Mouse (Mus musculus): Measurements from ENCODE around the gene Col5a1. TPM values are rescaled to one million over a fixed set of nuclear protein-coding genes. Genes with fewer than 3 reads are reported as not detected.

Gene Col5a1
- polyA plus RNA-seq, 1 experiment, result 12.3 TPM

- Histone ChIP-seq H3K27ac (ENCODE audit: insufficient read depth, low read depth, low read length) (no peak overlapping the region), H3K4me1 (ENCODE audit: control insufficient read depth, insufficient read depth, insufficient read length, low read length) (no peaks in the 10 kb centered on the region), H3K36me3 (ENCODE audit: control insufficient read depth, insufficient read depth, low read length) (no peaks in the 10 kb centered on the region), H3K4me3 (ENCODE audit: low read depth, low read length) (no peak overlapping the region), H3K27me3 (ENCODE audit: control insufficient read depth, insufficient read depth, low read length) (no peaks in the 10 kb centered on the region)
- 72% methylated on average over 14 of the region's 14 CpGs for WGBS
- TF ChIP-seq CTCF (IDR thresholded peaks at IDR 0.05; ENCODE audit: extremely low read depth, insufficient read length, insufficient replicate concordance, low read depth, low read length) (no peak), POLR2A (IDR thresholded peaks at IDR 0.05; ENCODE audit: low read depth, low read length) (no peak)
Measured at GRCm38 (mm10) chr2:28038391-28039096, 152.3 kb downstream of the Col5a1 start.

DNA sequence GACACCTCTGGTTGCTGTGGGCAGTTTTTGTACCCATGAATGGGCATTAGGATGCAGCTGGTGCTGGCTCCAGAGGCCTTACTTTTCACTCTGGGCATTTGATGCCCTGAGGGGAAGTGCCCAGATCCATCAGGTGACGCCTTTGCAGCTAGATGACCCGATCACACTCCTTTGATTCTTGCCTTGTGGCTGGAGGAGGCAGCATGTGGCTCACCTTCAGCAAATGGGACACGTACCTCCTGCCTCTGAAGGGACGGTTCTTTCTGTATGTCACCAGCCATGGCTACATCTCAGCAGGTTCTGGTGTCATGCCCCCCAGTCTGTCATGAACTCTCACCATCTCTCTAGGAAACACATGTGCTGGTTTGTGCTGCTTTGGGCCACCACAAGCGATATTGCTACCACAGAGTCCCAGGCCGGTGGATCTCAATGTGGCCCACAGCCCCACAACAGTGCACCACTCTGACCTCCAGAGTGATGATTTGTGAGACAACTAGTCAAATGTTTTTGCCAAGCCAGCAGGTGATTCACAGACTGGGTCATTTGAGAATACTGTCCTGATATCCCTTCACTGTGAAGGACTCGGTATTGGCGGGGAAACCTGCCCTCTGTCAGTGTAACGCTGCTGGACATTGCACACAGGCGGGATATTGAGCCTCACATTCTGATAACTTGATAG is 153.6 kb downstream of the Col5a1 start:
- no peak overlapping the region for H3K4me3 ChIP-seq (ENCODE audit: low read depth, low read length)
- H3K27me3 ChIP-seq (ENCODE audit: control insufficient read depth, insufficient read depth, low read length), result no peaks in the 10 kb centered on the region
- H3K27ac ChIP-seq (ENCODE audit: insufficient read depth, low read depth, low read length), result no peak overlapping the region
- H3K4me1 ChIP-seq (ENCODE audit: control insufficient read depth, insufficient read depth, insufficient read length, low read length), result no peaks in the 10 kb centered on the region
- no peaks in the 10 kb centered on the region for H3K36me3 ChIP-seq (ENCODE audit: control insufficient read depth, insufficient read depth, low read length)
- TF ChIP-seq CTCF (IDR thresholded peaks at IDR 0.05; ENCODE audit: extremely low read depth, insufficient read length, insufficient replicate concordance, low read depth, low read length), result no peak
- no peak for TF ChIP-seq POLR2A (IDR thresholded peaks at IDR 0.05; ENCODE audit: low read depth, low read length)
- 87% methylated on average over 10 of the region's 10 CpGs for WGBS

GRCm38 (mm10) chr2:28040466-28040865 is 154.2 kb downstream of the Col5a1 start:
- H3K36me3 ChIP-seq (ENCODE audit: control insufficient read depth, insufficient read depth, low read length), result no peaks in the 10 kb centered on the region
- WGBS, result 98% methylated on average over 1 of the region's 1 CpGs
- H3K27me3 ChIP-seq (ENCODE audit: control insufficient read depth, insufficient read depth, low read length), result no peaks in the 10 kb centered on the region
- H3K4me3 ChIP-seq (ENCODE audit: low read depth, low read length), result no peak overlapping the region
- H3K27ac ChIP-seq (ENCODE audit: insufficient read depth, low read depth, low read length), result no peak overlapping the region
- no peaks in the 10 kb centered on the region for H3K4me1 ChIP-seq (ENCODE audit: control insufficient read depth, insufficient read depth, insufficient read length, low read length)
- no peak for TF ChIP-seq POLR2A (IDR thresholded peaks at IDR 0.05; ENCODE audit: low read depth, low read length)
- no peak for TF ChIP-seq CTCF (IDR thresholded peaks at IDR 0.05; ENCODE audit: extremely low read depth, insufficient read length, insufficient replicate concordance, low read depth, low read length)

DNA sequence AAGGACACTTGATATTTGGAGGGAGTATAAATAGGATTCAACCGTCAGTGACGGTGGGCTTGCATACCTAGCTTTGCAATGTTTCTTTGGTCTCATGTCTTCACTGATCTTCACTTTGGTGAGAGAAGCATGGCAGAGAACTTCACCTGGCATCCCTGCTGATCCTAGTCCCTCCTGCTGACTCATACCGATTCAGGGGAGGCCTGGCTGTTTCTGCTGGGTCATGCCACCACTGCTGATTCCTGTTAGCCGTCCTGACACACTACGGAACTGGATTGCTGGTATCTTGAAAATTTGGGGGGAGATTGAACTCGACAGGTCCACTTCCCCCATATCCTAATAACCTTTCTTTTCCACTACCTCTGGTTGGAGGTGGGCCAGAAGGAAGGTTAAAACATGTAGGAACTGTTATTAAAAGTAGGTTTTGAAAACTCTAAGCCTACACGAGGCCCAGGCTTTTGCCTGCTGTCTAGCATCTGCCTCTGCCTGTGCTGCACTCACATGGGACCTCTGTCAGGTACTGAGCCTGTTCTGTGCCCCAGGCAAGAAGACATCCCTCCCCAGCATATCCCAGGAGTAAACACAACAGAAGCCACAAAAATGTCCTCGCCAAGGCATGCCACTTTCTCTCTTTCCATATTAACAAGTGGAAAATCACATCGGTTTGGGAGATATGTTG is 158.8 kb downstream of the Col5a1 start:
- WGBS, result 77% methylated on average over 9 of the region's 9 CpGs

GRCm38 (mm10) chr2:28046311-28046710 is 160.1 kb downstream of the Col5a1 start:
- TF ChIP-seq CTCF (IDR thresholded peaks at IDR 0.05; ENCODE audit: extremely low read depth, insufficient read length, insufficient replicate concordance, low read depth, low read length) (no peak), POLR2A (IDR thresholded peaks at IDR 0.05; ENCODE audit: low read depth, low read length) (no peak)
- Histone ChIP-seq H3K27ac (ENCODE audit: insufficient read depth, low read depth, low read length) (no peak overlapping the region), H3K36me3 (ENCODE audit: control insufficient read depth, insufficient read depth, low read length) (no peaks in the 10 kb centered on the region), H3K27me3 (ENCODE audit: control insufficient read depth, insufficient read depth, low read length) (no peaks in the 10 kb centered on the region), H3K4me1 (ENCODE audit: control insufficient read depth, insufficient read depth, insufficient read length, low read length) (no peaks in the 10 kb centered on the region), H3K4me3 (ENCODE audit: low read depth, low read length) (no peak overlapping the region)
- WGBS, result 61% methylated on average over 6 of the region's 6 CpGs

More for the DNA sequence above, 158.8 kb downstream of the Col5a1 start:
- no peak overlapping the region for H3K27ac ChIP-seq (ENCODE audit: insufficient read depth, low read depth, low read length)
- TF ChIP-seq CTCF (IDR thresholded peaks at IDR 0.05; ENCODE audit: extremely low read depth, insufficient read length, insufficient replicate concordance, low read depth, low read length) (no peak), POLR2A (IDR thresholded peaks at IDR 0.05; ENCODE audit: low read depth, low read length) (no peak)
- no peaks in the 10 kb centered on the region for H3K4me1 ChIP-seq (ENCODE audit: control insufficient read depth, insufficient read depth, insufficient read length, low read length)
- H3K27me3 ChIP-seq (ENCODE audit: control insufficient read depth, insufficient read depth, low read length), result no peaks in the 10 kb centered on the region
- H3K4me3 ChIP-seq (ENCODE audit: low read depth, low read length), result no peak overlapping the region
- no peaks in the 10 kb centered on the region for H3K36me3 ChIP-seq (ENCODE audit: control insufficient read depth, insufficient read depth, low read length)

- Histone ChIP-seq H3K36me3 (ENCODE audit: control insufficient read depth, insufficient read depth, low read length) (no peaks in the 10 kb centered on the region), H3K27me3 (ENCODE audit: control insufficient read depth, insufficient read depth, low read length) (no peaks in the 10 kb centered on the region)
- 54% methylated on average over 7 of the region's 7 CpGs for WGBS
Measured at GRCm38 (mm10) chr2:28047092-28047491, 160.9 kb downstream of the Col5a1 start.

GRCm38 (mm10) chr2:28059922-28060321 is 173.7 kb downstream of the Col5a1 start:
- Histone ChIP-seq H3K27ac (ENCODE audit: insufficient read depth, low read depth, low read length) (no peak overlapping the region), H3K4me3 (ENCODE audit: low read depth, low read length) (no peak overlapping the region), H3K36me3 (ENCODE audit: control insufficient read depth, insufficient read depth, low read length) (no peaks in the 10 kb centered on the region), H3K27me3 (ENCODE audit: control insufficient read depth, insufficient read depth, low read length) (no peaks in the 10 kb centered on the region), H3K4me1 (ENCODE audit: control insufficient read depth, insufficient read depth, insufficient read length, low read length) (no peaks in the 10 kb centered on the region)
- 25% methylated on average over 1 of the region's 1 CpGs for WGBS
- TF ChIP-seq CTCF (IDR thresholded peaks at IDR 0.05; ENCODE audit: extremely low read depth, insufficient read length, insufficient replicate concordance, low read depth, low read length), result no peak
- no peak for TF ChIP-seq POLR2A (IDR thresholded peaks at IDR 0.05; ENCODE audit: low read depth, low read length)

More at GRCm38 (mm10) chr2:28047092-28047491, 160.9 kb downstream of the Col5a1 start:
- no peak for TF ChIP-seq CTCF (IDR thresholded peaks at IDR 0.05; ENCODE audit: extremely low read depth, insufficient read length, insufficient replicate concordance, low read depth, low read length)
- TF ChIP-seq POLR2A (IDR thresholded peaks at IDR 0.05; ENCODE audit: low read depth, low read length), result no peak
- Histone ChIP-seq H3K4me1 (ENCODE audit: control insufficient read depth, insufficient read depth, insufficient read length, low read length) (no peaks in the 10 kb centered on the region), H3K4me3 (ENCODE audit: low read depth, low read length) (no peak overlapping the region), H3K27ac (ENCODE audit: insufficient read depth, low read depth, low read length) (no peak overlapping the region)

Data from small intestine, adult 2 months (tissue).